Mouse (Mus musculus): Measurements from ENCODE around the gene Syt12.

Gene Syt12

DNA sequence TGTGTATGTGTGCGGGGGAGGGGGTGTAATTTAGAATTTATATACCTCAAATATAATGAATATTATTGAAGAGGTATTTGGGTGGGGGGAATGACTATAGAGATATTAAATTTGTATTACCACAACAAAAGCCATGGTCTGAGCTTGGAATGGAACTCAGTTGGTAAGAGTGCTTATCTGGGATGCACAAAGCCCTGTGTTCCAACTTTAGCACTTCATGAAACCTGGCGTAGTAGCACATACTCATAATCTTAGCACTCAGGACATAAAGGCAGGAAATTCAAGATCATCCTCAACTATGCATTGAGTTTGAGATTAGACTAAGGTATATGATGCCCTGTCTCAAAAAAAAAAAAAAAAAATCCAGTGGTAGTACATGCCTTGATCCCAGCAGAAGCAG is 72.4 kb downstream of the Syt12 start:
- no peak for DNase-seq (ENCODE audit: low spot score)

DNA sequence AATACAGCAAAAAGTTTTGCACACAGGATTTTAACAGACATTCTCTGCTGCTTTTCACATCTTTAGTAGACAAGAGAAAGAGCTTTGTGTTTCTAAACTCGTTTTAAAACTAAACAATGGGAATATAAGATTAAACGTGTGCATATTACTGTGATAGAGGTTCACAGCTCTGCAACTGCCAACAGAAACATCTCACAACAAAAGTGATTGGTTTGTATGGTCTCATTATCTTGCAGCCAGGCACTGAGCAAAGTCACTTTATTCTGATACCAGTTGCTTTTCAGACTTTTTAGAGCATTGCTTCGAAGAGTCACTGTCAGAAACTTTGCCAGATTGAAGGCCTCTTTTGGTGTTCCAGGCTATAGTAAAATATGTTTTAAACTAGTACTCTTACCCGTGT is 78.3 kb downstream of the Syt12 start:
- no peak for DNase-seq (ENCODE audit: low spot score)

DNA sequence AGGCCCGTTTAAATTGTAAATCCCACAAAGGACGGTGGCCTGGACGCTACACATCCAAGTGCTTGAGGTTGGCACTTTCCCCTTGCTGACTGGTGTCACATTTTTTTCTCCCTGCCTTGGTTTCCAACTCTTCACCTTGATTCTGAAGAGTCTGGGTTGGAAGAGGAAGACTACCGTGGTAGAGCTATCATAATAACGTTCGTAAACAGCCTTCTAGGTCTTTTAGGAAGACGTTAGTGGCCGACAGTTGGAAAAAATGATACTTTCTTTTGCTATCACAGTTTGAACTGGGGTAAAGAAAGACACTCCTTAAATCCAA is 78.7 kb downstream of the Syt12 start:
- no peak for DNase-seq (ENCODE audit: low spot score)

DNA sequence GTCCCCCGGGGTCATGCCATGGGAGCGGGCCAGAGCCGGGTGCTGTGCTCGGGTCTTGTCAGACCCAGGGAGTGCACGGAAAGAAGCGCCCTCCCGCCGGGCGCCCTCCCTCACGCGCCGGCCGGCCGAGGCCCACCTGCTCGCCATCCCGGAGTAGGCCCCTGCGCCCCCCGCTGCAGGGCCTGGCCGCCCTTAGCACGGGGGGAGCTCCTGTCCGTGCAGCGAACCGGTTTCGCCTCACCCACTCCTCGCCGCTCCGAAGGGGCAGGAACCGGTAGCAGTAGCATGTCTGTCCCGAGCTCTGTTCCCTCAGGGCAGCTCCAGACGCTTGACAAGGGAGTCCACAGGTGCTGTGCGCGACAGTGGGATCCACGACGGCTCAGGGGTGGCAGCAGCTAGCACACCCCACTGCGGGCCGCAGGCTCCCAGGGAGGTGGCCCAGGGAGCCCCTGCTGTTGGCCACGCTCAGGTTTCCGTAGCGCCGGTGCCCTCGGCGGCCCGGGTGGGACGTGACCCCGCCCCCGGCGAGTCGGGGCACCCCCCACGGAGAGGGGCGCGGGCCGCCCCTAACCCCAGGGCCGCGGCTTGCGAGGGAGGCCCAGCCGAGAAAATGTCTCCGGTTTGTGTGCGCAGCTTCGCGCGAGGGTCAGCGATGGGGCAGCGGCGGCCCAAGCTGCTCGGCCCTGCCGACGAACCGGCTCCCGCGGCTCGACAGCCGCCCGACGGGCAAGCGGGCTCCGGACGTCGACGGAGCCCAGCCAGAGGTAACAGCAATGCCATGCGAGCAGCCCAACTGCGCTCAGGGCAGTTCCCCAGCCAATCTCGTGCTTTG is 79.2 kb downstream of the Syt12 start, which contains the start of gene Kdm2a:
Gene Kdm2a (minus strand): TSS at position 488 of the 832 bp plus-strand sequence.
- DNase-seq (ENCODE audit: low spot score) = peak; percentile 53

DNA sequence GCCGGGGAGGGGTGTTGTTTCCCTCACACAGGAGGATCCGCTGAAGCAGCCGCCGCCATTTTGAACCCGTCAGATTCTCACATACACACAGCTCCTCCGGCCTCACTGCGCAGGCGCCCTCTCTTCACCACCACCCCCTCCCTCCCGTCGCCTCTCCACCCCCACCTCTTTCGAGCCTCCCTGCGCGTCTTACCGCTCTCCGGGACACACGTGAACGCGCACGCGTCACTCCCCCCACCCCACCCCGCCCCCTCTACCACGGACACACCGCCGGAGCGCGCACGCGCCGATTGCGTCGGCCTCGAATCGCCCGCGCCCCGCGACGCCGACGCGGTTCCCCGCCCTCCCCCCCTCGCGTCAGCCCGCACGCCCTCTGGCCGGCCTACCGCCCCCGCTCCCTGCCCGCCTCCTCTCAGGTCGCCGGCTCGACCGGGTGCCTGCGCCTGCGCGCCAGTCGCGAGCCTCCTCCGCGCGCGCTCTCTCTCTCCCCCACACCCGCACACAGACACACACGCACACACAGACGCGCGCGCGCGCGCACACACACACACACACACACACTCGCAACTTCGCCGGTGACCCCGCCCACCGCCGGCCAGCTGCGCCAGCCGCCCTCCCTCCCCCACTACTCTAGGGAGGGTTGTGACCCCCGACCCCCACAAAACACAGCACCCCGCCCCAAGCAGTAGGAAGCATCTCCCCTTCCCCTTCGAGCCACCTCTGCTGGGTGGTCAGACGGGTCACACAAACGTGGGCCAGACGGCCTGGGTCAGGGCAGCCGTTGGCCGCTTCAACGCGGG is 80.0 kb downstream of the Syt12 start:
- DNase-seq (ENCODE audit: low spot score) = peak; percentile 98

DNA sequence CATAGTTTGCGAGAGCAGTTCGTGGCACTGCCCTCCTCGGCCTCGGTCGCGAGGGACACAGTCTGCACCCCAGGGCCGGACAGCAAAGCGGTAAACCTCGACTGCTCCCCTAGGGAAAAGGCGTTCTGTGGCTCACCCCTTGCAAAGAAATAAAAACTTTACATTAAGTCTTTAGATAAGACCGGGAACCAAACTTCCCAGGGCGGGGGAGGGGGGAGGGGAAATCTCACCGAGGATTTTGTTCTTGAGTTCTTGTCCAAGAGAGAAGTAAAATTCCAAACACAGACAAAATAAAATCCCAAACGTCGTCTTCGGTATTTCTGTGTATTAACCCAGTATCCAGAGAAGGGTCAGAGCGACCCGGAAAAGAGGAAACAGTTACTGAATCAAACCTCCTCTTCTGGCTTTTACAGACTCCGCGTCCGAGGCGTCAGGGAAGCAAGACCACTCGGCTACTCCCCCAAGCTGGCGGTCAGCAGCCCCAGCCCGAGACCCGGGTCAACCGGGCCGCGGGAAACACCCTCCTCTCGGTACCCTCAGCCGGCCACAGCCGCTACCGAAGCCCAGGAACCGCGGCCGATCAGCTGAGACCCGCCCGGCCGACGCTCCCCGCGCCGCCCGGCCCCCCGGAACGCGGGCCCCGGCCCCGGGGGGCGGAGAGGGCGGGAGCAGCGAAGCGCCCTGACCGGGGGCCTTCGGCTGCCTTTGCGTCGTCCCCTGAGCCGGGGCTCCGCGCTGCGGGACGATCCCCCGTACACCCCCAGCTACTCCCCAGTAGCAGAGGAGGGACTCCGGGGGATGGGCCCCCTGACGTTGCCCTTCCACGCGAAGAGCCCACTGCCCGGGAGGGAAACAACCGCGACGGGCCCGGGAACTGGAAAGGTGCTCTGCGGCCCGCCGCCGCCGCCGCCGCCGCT is 80.9 kb downstream of the Syt12 start:
- DNase-seq (ENCODE audit: low spot score) = no peak

Measured in T-cell, adult 2 months (primary cell).